Mouse (Mus musculus) monocyte, adult 59 days (primary cell): ENCODE data around the gene Cds2. TPM values are rescaled to one million over a fixed set of nuclear protein-coding genes. Genes with fewer than 3 reads are reported as not detected.

Experiments
- total RNA-seq, 2 experiments: library from RNA; stranded (reverse); gene quantifications; one replicate each; pipeline ENCODE4 v1.2.4; 2023

Gene Cds2
- 10 to 100 TPM; 47.5 to 53.0 TPM for total RNA-seq

GRCm38 (mm10) chr2:132262879-132263398 is at the start of gene Cds2:
TSS of gene Cds2 (plus strand) at chr2:132263148.

GRCm38 (mm10) chr2:132247539-132248313 is 15.2 kb upstream of the Cds2 start, which contains the start of gene Tmem230:
TSS of gene Tmem230 (minus strand) at chr2:132247807.

GRCm38 (mm10) chr2:132252542-132253528 is 10.1 kb upstream of the Cds2 start, which contains the start of gene Pcna:
TSS of gene Pcna (minus strand) at chr2:132253314.

Other genes starting within 250 kb of the Cds2 start
- gene Rassf2, start 232.9 kb upstream of the Cds2 start, total RNA-seq: 10 to 100 TPM; 79.5 to 93.2 TPM
- 10 to 100 TPM; 24.4 to 30.7 TPM for gene Slc23a2, start 118.0 kb upstream of the Cds2 start, total RNA-seq
- 10 to 100 TPM; 26.5 to 30.0 TPM for gene Tmem230, start 15.3 kb upstream of the Cds2 start, total RNA-seq
- gene Pcna, start 9.8 kb upstream of the Cds2 start, total RNA-seq: 100 to 1,000 TPM; 180 to 207 TPM
- not detected for gene Prokr2, start 122.3 kb downstream of the Cds2 start, total RNA-seq